Mouse (Mus musculus) C2C12 (cell line): ENCODE data around the gene Thrap3.

Experiments
- CEBPB ChIP-seq: IDR thresholded peaks from one replicate; pipeline ENCODE4 v1.6.1; 2011; ENCODE audit warnings: low read depth, mild to moderate bottlenecking, control low read depth, moderate library complexity
- CTCF ChIP-seq: IDR thresholded peaks from one replicate; pipeline ENCODE4 v1.5.1; 2011; ENCODE audit not compliant: control insufficient read depth, insufficient read depth, insufficient read length
- MAX ChIP-seq: IDR thresholded peaks from one replicate; pipeline ENCODE4 v1.6.1; 2011; ENCODE audit warnings: mild to moderate bottlenecking, control low read depth
- MYOG ChIP-seq: IDR thresholded peaks from one replicate; pipeline ENCODE4 v1.6.1; 2011; ENCODE audit not compliant: control insufficient read depth, insufficient read length; ENCODE audit errors: extremely low read depth

GRCm38 (mm10) chr4:126146974-126147532 is 55.5 kb downstream of the Thrap3 start:
- TF ChIP-seq CTCF (no peak), CEBPB (no peak), MYOG (no peak), MAX (no peak)
